Mouse (Mus musculus): Measurements from ENCODE around the gene Troap.
A peak's percentile ranks its signal among the peaks of the same experiment; 100 is the strongest.

GRCm38 (mm10) chr15:99093291-99094258, 19.2 kb downstream of the Troap start:
- TF ChIP-seq CTCF (IDR thresholded peaks at IDR 0.05; ENCODE audit: extremely low read depth, insufficient read length, insufficient replicate concordance, low read depth, low read length): peak; percentile 63; the same call in 1 of the 2 replicates
- no peak for TF ChIP-seq POLR2A (IDR thresholded peaks at IDR 0.05; ENCODE audit: low read depth, low read length)
